Mouse (Mus musculus): ENCODE measurements at regions not wholly inside any gene's neighbourhood (a gene's known extent, or its start where the extent isn't known, plus 50 kb on each side); places are given as distances from the start of the nearest gene placed in this dataset.

- 3% methylated on average over 20 of the region's 20 CpGs for WGBS
- H3K9ac ChIP-seq (ENCODE audit: low read depth, low read length) = no peak overlapping the region
- ATAC-seq (replicated peaks; ENCODE audit: low FRiP score) = peak; percentile 45; the same call in 1 of the 2 replicates
- H3K4me1 ChIP-seq (replicated peaks; ENCODE audit: control insufficient read depth, insufficient read depth, low read length) = no peaks in the 10 kb centered on the region
- H3K36me3 ChIP-seq (ENCODE audit: control insufficient read depth, insufficient read depth, low read length) = no peaks in the 10 kb centered on the region
- peak overlapping the region; percentile 24 for H3K4me3 ChIP-seq (ENCODE audit: low read depth, low read length)
- peak; percentile 60 for DNase-seq (ENCODE audit: low spot score)
- H3K27ac ChIP-seq (ENCODE audit: low read depth, low read length) = no peak overlapping the region
- no peaks in the 10 kb centered on the region for H3K9me3 ChIP-seq (ENCODE audit: control insufficient read depth, low read length)
- H3K4me2 ChIP-seq = peak overlapping the region; percentile 47
- no peaks in the 10 kb centered on the region for H3K27me3 ChIP-seq (replicated peaks; ENCODE audit: control insufficient read depth, insufficient read depth, low read length)
These were observed 68.6 kb upstream of the Chd6 start for GRCm38 (mm10) chr2:161177355-161178021.

DNA sequence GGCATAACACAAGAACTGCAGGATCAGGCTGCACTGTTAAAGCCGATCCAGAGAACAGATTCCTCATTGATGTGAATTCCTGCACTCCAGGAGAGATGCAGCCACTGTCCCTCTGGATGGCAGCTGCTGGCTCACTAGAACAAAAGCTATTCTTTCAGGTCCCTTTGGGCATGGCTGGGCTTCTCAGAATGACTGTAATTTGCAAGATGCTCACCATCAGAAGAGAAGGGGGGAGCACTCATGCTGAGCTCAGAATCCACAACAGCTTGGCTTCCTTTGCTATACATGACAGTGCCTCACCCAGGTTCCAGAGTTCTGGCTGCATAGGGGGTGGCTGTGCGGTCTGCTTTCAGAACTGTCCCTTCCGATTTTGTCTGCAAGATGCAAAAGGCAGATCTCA lies 57.8 kb upstream of the Chd6 start:
- WGBS = 62% methylated on average over 3 of the region's 3 CpGs
- Histone ChIP-seq H3K4me1 (replicated peaks; ENCODE audit: control insufficient read depth, insufficient read depth, low read length) (no peaks in the 10 kb centered on the region), H3K9me3 (ENCODE audit: control insufficient read depth, low read length) (no peaks in the 10 kb centered on the region), H3K27ac (ENCODE audit: low read depth, low read length) (no peak overlapping the region), H3K9ac (ENCODE audit: low read depth, low read length) (no peak overlapping the region), H3K27me3 (replicated peaks; ENCODE audit: control insufficient read depth, insufficient read depth, low read length) (no peaks in the 10 kb centered on the region), H3K36me3 (ENCODE audit: control insufficient read depth, insufficient read depth, low read length) (no peaks in the 10 kb centered on the region), H3K4me3 (ENCODE audit: low read depth, low read length) (no peak overlapping the region), H3K4me2 (no peak overlapping the region)
- DNase-seq (ENCODE audit: low spot score) (no peak), ATAC-seq (replicated peaks; ENCODE audit: low FRiP score) (no peak)

DNA sequence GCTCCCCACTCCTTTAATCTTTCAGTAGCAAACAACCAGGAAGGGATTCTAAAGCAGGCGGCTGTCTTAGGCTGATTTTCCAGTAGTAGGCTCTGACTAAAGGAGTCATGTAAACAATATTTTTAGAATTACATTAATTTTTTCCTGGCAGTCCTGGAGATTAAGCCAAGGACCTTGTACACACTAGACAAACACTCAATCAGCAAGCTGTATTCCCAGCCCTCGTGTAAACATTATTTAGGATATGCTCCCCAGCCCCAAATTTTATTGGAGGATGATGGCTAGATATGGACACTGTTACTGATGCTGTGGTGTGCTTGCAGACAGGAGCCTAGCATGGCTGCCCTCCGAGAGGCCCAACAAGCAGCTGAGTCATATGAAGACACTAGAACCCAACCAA lies 56.6 kb upstream of the Chd6 start:
- H3K36me3 ChIP-seq (ENCODE audit: control insufficient read depth, insufficient read depth, low read length) = no peaks in the 10 kb centered on the region
- no peaks in the 10 kb centered on the region for H3K4me1 ChIP-seq (replicated peaks; ENCODE audit: control insufficient read depth, insufficient read depth, low read length)
- DNase-seq (ENCODE audit: low spot score) (no peak), ATAC-seq (replicated peaks; ENCODE audit: low FRiP score) (no peak)
- no peaks in the 10 kb centered on the region for H3K27me3 ChIP-seq (replicated peaks; ENCODE audit: control insufficient read depth, insufficient read depth, low read length)
- H3K4me3 ChIP-seq (ENCODE audit: low read depth, low read length) = no peak overlapping the region
- WGBS = 67% methylated on average over 3 of the region's 3 CpGs
- H3K27ac ChIP-seq (ENCODE audit: low read depth, low read length) = no peak overlapping the region
- H3K4me2 ChIP-seq = no peak overlapping the region
- H3K9ac ChIP-seq (ENCODE audit: low read depth, low read length) = no peak overlapping the region
- no peaks in the 10 kb centered on the region for H3K9me3 ChIP-seq (ENCODE audit: control insufficient read depth, low read length)

DNA sequence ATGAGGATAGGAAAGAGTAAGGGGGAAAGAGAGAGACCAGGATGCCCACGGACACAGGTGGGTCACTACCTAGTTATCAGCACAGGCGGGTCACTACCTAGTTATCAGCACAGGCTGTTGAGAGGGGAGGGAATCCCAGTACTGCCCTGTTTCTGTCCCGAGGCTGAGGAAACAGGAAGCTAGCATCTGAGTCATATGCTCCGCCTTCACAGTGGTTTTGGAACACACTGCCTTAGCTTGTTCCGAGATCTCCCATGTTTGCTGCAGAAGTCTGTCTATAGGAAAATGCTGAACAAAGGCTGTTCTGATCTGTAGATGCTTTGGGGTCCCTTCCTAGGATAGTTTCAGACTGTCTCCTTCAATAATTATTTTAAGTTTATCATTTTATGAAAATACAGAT lies 55.4 kb upstream of the Chd6 start:
- H3K4me2 ChIP-seq = no peak overlapping the region
- ATAC-seq (replicated peaks; ENCODE audit: low FRiP score) = no peak
- WGBS = 34% methylated on average over 5 of the region's 5 CpGs

More for the DNA sequence above, 55.4 kb upstream of the Chd6 start:
- Histone ChIP-seq H3K9ac (ENCODE audit: low read depth, low read length) (no peak overlapping the region), H3K4me3 (ENCODE audit: low read depth, low read length) (no peak overlapping the region), H3K27me3 (replicated peaks; ENCODE audit: control insufficient read depth, insufficient read depth, low read length) (no peaks in the 10 kb centered on the region), H3K36me3 (ENCODE audit: control insufficient read depth, insufficient read depth, low read length) (no peaks in the 10 kb centered on the region), H3K4me1 (replicated peaks; ENCODE audit: control insufficient read depth, insufficient read depth, low read length) (no peaks in the 10 kb centered on the region), H3K27ac (ENCODE audit: low read depth, low read length) (no peak overlapping the region), H3K9me3 (ENCODE audit: control insufficient read depth, low read length) (no peaks in the 10 kb centered on the region)
- DNase-seq (ENCODE audit: low spot score) = no peak

Measured in liver, embryonic 11.5 days (tissue).